Mouse (Mus musculus): ENCODE results near the gene Fam57b.
A peak's percentile ranks its signal among the peaks of the same experiment; 100 is the strongest.

- 0 out of 2 replicates have a peak, but pooled peaks have one; percentile 35 for TF ChIP-seq CTCF (IDR thresholded peaks at IDR 0.05; ENCODE audit: borderline replicate concordance, control insufficient read depth, extremely low read depth, insufficient read depth, low read length, poor library complexity)
- TF ChIP-seq POLR2A (IDR thresholded peaks at IDR 0.05; ENCODE audit: control insufficient read depth, extremely low read depth, insufficient read depth, low read length, poor library complexity), result peak; percentile 33; the same call in 1 of the 2 replicates
Observed at GRCm38 (mm10) chr7:126862147-126862784, 64.8 kb downstream of the Fam57b start, which contains the start of gene Ino80e.

Measured in thymus, adult 2 months (tissue).